25 mouse cellular contexts compared by ENCODE assay signal in the genomic region with DNA sequence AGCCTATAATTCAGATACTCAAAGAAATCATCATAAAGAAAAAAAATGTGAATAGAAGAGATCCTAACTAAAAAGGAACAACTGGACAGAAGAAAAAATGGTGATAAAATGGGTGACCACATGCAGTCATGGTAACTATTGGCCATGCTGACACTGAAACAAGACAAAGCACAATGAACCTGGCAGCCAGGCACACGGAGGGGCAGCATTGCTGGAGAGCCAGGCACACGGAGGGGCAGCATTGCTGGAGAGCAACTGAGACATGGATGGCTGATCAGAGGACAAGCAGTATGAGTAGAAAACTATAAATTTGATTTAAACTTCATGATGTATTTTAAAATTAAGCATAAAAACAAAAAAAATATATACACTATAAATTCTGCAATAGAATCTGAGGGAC.
DNase-seq lines count a peak whose midpoint lies in the region; ATAC-seq and TF ChIP-seq lines count a peak whose summit lies in the region.
"Had no signal": no experiment of that assay in that cellular context is flagged by ENCODE, and none has a peak within 500 bp of the region (broad histone marks: within the 10 kb centered on the region; RNA-seq: fewer than 3 reads in every experiment).

No protein-coding gene starts in this region.

- ATAC-seq in kidney, embryonic 14.5 days (ENCODE audit: low FRiP score, low TSS enrichment): 0 out of 2 replicates have a peak, but pooled peaks have one; percentile 46
- ATAC-seq in midbrain, embryonic 11.5 days (ENCODE audit: low FRiP score): no peak
- ATAC-seq in midbrain, postnatal 0 days (ENCODE audit: low FRiP score): no peak
- ATAC-seq: activated CD4-positive, CD25-positive, alpha-beta regulatory T cell, adult 4 months; CD4-positive, CD25-positive, alpha-beta regulatory T cell, adult 4 months; forebrain, embryonic 13.5 days; forebrain, embryonic 15.5 days; forebrain, postnatal 0 days; Patski had no signal

- no peak overlapping the region for H3K4me2 ChIP-seq in kidney, embryonic 14.5 days (replicated peaks; ENCODE audit: low read depth, low read length)
- H3K4me2 ChIP-seq in midbrain, embryonic 11.5 days: no peak overlapping the region
- H3K4me2 ChIP-seq in midbrain, postnatal 0 days (ENCODE audit: low read depth, low read length, poor library complexity, severe bottlenecking): no peak overlapping the region
- H3K4me2 ChIP-seq: embryonic facial prominence, embryonic 12.5 days; forebrain, embryonic 13.5 days; forebrain, embryonic 15.5 days had no signal

- H3K4me1 ChIP-seq in kidney, embryonic 14.5 days (ENCODE audit: control insufficient read depth, insufficient read depth, low read length): peaks cover 10% of the 10 kb centered on the region; the same call in 1 of the 2 replicates
- no peaks in the 10 kb centered on the region for H3K4me1 ChIP-seq in midbrain, embryonic 11.5 days (ENCODE audit: control insufficient read depth, insufficient read depth, low read length)
- no peaks in the 10 kb centered on the region for H3K4me1 ChIP-seq in midbrain, postnatal 0 days (ENCODE audit: insufficient read depth, low read length)
- H3K4me1 ChIP-seq: embryonic facial prominence, embryonic 12.5 days; forebrain, embryonic 13.5 days; forebrain, embryonic 15.5 days had no signal

- H3K27ac ChIP-seq in kidney, embryonic 14.5 days (ENCODE audit: low read depth, low read length): no peak overlapping the region
- H3K27ac ChIP-seq in midbrain, embryonic 11.5 days (ENCODE audit: low read depth, low read length): no peak overlapping the region
- no peak overlapping the region for H3K27ac ChIP-seq in midbrain, postnatal 0 days (ENCODE audit: low read depth, low read length)
- H3K27ac ChIP-seq: embryonic facial prominence, embryonic 10.5 days; embryonic facial prominence, embryonic 12.5 days; forebrain, embryonic 13.5 days; forebrain, embryonic 15.5 days had no signal

- H3K9ac ChIP-seq in kidney, embryonic 14.5 days (ENCODE audit: low read depth, low read length): no peak overlapping the region
- H3K9ac ChIP-seq in midbrain, embryonic 11.5 days (ENCODE audit: low read length): no peak overlapping the region
- no peak overlapping the region for H3K9ac ChIP-seq in midbrain, postnatal 0 days (replicated peaks; ENCODE audit: low read length, poor library complexity, severe bottlenecking)
- H3K9ac ChIP-seq: embryonic facial prominence, embryonic 12.5 days; forebrain, embryonic 13.5 days; forebrain, embryonic 15.5 days; forebrain, postnatal 0 days had no signal

- TF ChIP-seq CTCF in midbrain, postnatal 0 days (IDR thresholded peaks at IDR 0.05): no peak

- WGBS in kidney, embryonic 14.5 days: 50% methylated on average over 2 of the region's 2 CpGs
- 44% methylated on average over 2 of the region's 2 CpGs for WGBS in midbrain, embryonic 11.5 days
- WGBS in midbrain, postnatal 0 days: 35% methylated on average over 2 of the region's 2 CpGs

- no peaks in the 10 kb centered on the region for H3K27me3 ChIP-seq in kidney, embryonic 14.5 days (ENCODE audit: control insufficient read depth, insufficient read depth, low read length)
- no peaks in the 10 kb centered on the region for H3K27me3 ChIP-seq in midbrain, embryonic 11.5 days (ENCODE audit: control insufficient read depth, insufficient read depth, low read length)
- no peaks in the 10 kb centered on the region for H3K27me3 ChIP-seq in midbrain, postnatal 0 days (ENCODE audit: insufficient read depth, low read length)
- H3K27me3 ChIP-seq: CH12.LX; embryonic facial prominence, embryonic 12.5 days; forebrain, embryonic 13.5 days; forebrain, embryonic 15.5 days; Patski had no signal

- no peak overlapping the region for H3K4me3 ChIP-seq in kidney, embryonic 14.5 days (ENCODE audit: low read length)
- no peak overlapping the region for H3K4me3 ChIP-seq in midbrain, embryonic 11.5 days (ENCODE audit: low read depth, low read length)
- H3K4me3 ChIP-seq in midbrain, postnatal 0 days (ENCODE audit: low read depth, low read length): no peak overlapping the region
- H3K4me3 ChIP-seq: embryonic facial prominence, embryonic 10.5 days; embryonic facial prominence, embryonic 12.5 days; forebrain, embryonic 13.5 days; forebrain, embryonic 15.5 days had no signal

- peak; percentile 42 to 64 for DNase-seq in cerebellum, postnatal 10 days
- no peak for DNase-seq in cerebellum, adult 11-12 months
- DNase-seq in embryo, embryonic 10 days (ENCODE audit: low spot score): peak; percentile 25
- no peak for DNase-seq in embryo, embryonic 9.5 days (ENCODE audit: extremely low spot score)
- DNase-seq in kidney, postnatal 4 days: no peak
- peak; percentile 79 for DNase-seq in midbrain, embryonic 11.5 days (ENCODE audit: low spot score, missing footprints)
- DNase-seq in midbrain, postnatal 0 days (ENCODE audit: low spot score): no peak
- DNase-seq: adrenal gland, adult 8-10 months; adrenal gland, postnatal 14 days; adrenal gland, postnatal 36 days; B cell, adult 2 months; cerebellum, adult 18-20 months; cerebellum, adult 8-10 months; cerebellum, postnatal 25 days; forebrain, postnatal 0 days had no signal

- H3K36me3 ChIP-seq in kidney, embryonic 14.5 days (ENCODE audit: control insufficient read depth, insufficient read depth, low read length): no peaks in the 10 kb centered on the region
- no peaks in the 10 kb centered on the region for H3K36me3 ChIP-seq in midbrain, embryonic 11.5 days (ENCODE audit: control insufficient read depth, insufficient read depth, low read length)
- H3K36me3 ChIP-seq in midbrain, postnatal 0 days (ENCODE audit: insufficient read depth, low read length): no peaks in the 10 kb centered on the region
- H3K36me3 ChIP-seq: embryonic facial prominence, embryonic 10.5 days; embryonic facial prominence, embryonic 12.5 days; forebrain, embryonic 15.5 days; G1E had no signal

- no peaks in the 10 kb centered on the region for H3K9me3 ChIP-seq in kidney, embryonic 14.5 days (ENCODE audit: control insufficient read depth, low read length)
- H3K9me3 ChIP-seq in midbrain, embryonic 11.5 days (ENCODE audit: control insufficient read depth, low read length): no peaks in the 10 kb centered on the region
- H3K9me3 ChIP-seq in midbrain, postnatal 0 days (ENCODE audit: low read length): no peaks in the 10 kb centered on the region
- H3K9me3 ChIP-seq: embryonic facial prominence, embryonic 10.5 days; embryonic facial prominence, embryonic 12.5 days; forebrain, embryonic 13.5 days; forebrain, embryonic 15.5 days; G1E had no signal

Comparison
In these comparisons a context has a peak if more than half of its experiments do, and no peak if none do; other contexts are left out.
1. DNase-seq: peak in cerebellum, postnatal 10 days (2 of 2), embryo, embryonic 10 days (single experiment) and midbrain, embryonic 11.5 days (single experiment); none in cerebellum, adult 11-12 months (single experiment), embryo, embryonic 9.5 days (single experiment), kidney, postnatal 4 days (0 of 2) and midbrain, postnatal 0 days (single experiment).